Mouse (Mus musculus): Measurements from ENCODE around the gene Nelfcd.

Gene Nelfcd

DNA sequence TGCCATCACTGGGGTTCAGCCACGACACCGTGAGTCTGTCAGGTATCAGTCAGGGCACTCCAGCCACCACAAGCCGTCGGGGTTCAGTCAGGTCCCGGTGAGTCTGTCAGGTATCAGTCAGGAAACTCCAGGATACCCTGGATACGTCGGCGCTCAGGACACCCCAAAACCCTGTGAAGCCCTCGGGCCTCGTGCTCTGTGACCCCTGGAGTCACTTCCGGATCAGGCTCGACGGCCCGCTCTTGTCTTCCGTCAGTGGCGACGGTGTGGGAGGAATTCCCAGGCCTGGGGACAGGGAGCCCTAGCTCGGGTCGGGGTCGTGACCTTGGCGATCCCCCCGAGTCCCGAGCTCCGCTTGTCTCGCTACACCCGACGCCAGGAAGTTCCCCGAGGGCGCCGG lies 56.8 kb downstream of the Nelfcd start:
- no peak for DNase-seq (ENCODE audit: low read depth in 2 of 2, low spot score in 2 of 2)

DNA sequence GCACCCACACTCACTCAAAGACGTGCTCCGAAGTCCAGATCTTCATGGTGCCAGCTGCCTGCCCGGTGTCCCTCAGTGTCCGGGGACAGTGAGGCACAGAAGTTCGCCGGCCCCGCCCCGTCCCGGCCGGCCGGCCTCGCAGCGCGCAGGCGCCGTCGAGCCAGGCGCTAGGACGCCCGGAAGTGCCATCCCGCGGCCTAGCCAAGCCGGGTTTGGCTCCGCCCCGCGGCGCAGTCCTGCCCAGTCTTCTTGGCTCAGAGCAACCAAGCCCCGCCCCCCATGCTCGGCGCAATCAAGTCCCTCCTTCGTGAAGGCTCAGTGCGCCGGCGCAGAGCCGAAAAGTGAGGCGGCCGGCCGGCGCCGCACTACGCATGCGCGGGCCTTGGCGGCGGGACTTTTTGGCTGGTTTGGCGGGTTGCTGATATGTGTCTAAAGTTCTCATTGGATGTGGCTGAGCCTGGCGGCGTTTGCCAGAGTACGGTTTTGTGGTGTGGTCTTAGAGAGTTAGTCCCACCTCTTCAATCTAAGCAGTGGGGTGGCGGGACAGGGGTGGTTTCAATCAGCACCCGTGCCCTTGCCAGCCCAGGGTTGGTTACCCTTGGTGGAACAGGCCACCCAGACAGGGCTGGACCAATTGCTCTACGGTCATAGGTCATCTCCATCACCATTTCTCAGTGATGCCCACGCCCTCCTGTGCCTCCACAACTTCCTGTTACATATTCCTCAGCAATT lies 57.4 kb downstream of the Nelfcd start, which contains the start of gene Prelid3b:
Gene Prelid3b, minus strand, starts transcription at position 264 of the 732 bp plus-strand sequence.
- DNase-seq (ENCODE audit: low read depth in 2 of 2, low spot score in 2 of 2): peak; percentile 98 to 99

DNA sequence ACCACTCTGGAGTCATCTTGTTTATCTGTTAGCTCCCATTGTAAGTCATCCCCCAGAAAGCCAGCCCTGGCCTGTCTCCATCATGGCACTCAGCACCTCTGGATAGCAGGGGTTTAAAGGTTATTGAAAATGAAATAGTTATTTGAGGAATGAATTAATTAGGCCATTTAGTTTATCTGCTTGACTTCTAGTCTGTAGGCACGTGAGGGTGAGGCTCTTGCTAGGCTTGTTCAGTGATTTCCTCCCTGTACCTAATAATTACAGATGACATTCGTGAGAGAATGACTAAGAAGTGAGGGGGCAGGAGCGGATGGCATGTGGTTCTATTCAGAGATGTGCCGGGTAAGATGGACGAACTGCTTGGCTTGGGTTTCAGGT lies 57.9 kb downstream of the Nelfcd start:
- DNase-seq (ENCODE audit: low read depth in 2 of 2, low spot score in 2 of 2): no peak

All from CD8-positive naive resting alpha-beta T cell, adult 2 months (primary cell).